Mouse (Mus musculus): ENCODE results near the gene Lrrc20.
A peak's percentile ranks its signal among the peaks of the same experiment; 100 is the strongest.
"Not testable (repeated sequence)": the region's sequence is repeated elsewhere in the genome, so short reads cannot be mapped to it uniquely, and the experiment has no call there.

The Lrrc20 gene

GRCm38 (mm10) chr10:61587241-61587849, 111.7 kb downstream of the Lrrc20 start:
- DNase-seq: no peak

DNA sequence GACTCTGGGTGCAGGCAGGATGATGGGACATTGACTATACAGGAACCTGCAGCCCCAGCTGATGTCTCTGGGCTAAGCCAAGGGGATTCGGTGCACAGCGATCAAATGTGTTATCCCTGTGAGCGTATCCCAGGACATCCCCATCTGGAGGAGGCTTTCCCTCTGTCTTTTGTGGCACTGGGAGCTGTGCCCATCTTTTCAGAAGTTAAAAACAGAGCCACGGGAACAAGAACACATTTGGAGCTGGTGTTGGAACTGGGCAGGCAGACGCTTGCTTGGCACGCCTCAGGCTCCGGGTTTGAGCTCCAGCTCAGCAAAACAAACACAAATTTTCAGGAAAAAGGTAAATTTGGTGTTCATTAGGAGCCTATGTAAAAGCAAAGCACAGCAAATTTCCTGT, 122.4 kb downstream of the Lrrc20 start:
- DNase-seq: no peak

- no peak for DNase-seq
These were observed 124.0 kb downstream of the Lrrc20 start for GRCm38 (mm10) chr10:61599556-61600114.

GRCm38 (mm10) chr10:61602283-61603033, 126.9 kb downstream of the Lrrc20 start:
- DNase-seq: peak; percentile 83

DNA sequence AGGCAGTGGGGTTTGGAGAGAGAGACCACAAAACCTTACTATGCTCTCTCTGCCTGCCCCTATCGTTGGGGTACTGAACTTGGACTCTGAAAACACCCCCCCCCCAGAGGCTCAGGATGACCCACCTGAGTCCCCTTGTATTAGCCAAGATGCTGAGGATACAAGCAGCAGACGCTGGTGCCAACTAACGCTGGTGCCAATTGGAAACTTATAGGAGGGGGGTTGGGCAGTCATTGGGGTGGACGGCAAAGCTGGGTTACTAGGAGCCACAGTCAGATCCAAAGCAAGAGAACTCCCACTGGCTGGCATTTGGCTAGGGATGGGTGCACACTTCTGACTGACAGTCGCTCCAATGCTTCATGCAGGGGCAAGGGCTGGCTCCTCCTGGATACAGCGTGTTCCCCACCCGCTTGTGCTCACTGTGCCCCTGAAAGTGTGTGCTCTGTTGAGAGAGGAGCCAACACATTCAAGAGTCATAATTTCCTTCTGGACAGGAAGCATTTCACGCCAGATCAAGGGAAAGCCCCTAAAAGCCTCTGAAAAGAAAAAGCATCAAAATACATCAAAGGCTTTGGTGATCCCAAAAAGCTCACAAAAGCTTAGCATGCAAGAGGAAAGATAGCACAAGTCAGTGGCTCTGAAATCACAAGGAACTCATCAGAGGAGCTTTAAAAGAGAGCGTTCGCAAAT, 128.9 kb downstream of the Lrrc20 start:
- DNase-seq: no peak

DNA sequence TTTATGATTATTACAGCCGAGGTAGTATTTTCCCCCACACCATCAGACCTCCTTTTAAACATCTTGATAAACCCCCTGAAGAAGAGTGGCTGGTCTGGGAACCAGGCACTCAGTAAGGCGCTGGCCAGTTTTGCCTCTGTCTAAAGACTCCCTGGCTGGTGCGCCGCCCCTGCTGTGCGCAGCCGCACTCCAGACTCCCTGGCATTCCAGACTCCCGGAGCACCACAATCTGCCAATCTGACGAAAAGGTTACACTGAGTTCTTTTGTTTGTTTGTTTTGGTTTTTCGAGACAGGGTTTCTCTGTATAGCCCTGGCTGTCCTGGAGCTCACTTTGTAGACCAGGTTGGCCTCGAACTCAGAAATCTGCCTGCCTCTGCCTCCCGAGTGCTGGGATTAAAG, 129.8 kb downstream of the Lrrc20 start:
- DNase-seq: not testable (repeated sequence)

GRCm38 (mm10) chr10:61605851-61606250, 130.2 kb downstream of the Lrrc20 start:
- peak; percentile 73 for DNase-seq

- no peak for DNase-seq
These were observed 132.6 kb downstream of the Lrrc20 start for GRCm38 (mm10) chr10:61608233-61608632.

- peak; percentile 80 for DNase-seq
These were observed 135.1 kb downstream of the Lrrc20 start for GRCm38 (mm10) chr10:61610650-61611235.

DNA sequence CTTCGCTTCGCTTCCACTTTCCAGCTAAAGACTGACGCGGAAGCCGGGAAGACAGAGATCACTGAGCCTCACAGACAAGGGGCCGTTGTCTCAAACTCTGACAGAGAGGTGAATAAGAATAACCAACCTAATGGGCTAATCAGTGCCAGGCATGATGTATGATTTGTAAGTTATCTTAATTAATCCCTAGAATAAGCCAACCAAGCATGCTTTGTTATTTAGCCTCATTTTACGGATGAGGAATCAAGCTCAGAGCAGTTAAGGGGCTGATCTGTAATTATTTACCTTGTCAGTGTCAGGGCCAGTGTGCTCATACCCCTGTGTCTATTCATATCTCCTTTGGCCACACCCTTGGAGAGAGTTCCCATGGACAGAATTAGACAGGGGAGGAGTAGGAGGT, 138.7 kb downstream of the Lrrc20 start:
- DNase-seq: no peak

DNA sequence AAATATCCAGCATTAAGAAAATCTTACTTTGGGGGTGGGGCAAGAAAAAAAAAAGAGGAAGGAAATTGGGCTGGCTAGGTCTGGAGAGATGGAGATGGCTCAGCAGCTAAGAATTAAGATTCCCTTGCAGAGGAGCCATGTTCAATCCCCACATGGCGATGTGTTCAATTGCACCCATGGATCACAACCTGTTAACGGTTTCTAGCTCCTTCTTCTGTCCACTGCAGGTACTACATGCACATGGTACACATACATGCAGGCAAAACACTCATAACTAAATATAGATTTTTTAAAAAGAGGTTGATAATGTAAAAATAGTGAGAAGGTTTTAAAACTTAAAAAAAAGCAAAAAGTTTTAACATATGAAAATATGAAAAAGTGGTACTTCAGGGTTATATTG, 142.9 kb downstream of the Lrrc20 start:
- DNase-seq: no peak

- no peak for DNase-seq
These were observed 146.1 kb downstream of the Lrrc20 start for GRCm38 (mm10) chr10:61621681-61622080.

GRCm38 (mm10) chr10:61623874-61624273, 148.3 kb downstream of the Lrrc20 start:
- DNase-seq: not testable (repeated sequence)

GRCm38 (mm10) chr10:61624771-61625170, 149.2 kb downstream of the Lrrc20 start:
- no peak for DNase-seq

DNA sequence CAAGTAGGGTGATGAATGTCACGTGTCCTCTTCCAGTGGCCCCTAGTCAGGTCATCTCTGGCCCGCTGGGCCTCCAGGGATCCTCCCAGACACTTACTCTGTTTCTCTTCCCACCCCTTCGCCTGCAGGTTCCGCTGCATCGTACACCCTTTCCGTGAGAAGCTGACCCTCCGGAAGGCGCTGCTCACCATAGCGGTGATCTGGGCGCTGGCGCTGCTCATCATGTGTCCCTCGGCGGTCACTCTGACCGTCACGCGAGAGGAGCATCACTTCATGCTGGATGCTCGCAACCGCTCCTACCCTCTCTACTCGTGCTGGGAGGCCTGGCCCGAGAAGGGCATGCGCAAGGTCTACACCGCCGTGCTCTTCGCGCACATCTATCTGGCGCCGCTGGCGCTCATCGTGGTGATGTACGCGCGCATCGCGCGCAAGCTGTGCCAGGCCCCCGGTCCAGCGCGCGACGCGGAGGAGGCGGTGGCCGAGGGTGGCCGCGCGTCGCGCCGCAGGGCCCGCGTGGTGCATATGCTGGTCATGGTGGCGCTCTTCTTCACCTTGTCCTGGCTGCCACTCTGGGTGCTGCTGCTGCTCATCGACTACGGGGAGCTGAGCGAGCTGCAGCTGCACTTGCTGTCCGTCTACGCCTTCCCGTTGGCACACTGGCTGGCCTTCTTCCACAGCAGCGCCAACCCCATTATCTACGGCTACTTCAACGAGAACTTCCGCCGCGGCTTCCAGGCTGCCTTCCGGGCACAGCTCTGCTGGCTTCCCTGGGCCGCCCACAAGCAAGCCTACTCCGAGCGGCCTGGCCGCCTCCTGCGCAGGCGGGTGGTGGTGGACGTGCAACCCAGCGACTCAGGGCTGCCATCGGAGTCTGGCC, 150.0 kb downstream of the Lrrc20 start:
- peak; percentile 49 for DNase-seq

DNA sequence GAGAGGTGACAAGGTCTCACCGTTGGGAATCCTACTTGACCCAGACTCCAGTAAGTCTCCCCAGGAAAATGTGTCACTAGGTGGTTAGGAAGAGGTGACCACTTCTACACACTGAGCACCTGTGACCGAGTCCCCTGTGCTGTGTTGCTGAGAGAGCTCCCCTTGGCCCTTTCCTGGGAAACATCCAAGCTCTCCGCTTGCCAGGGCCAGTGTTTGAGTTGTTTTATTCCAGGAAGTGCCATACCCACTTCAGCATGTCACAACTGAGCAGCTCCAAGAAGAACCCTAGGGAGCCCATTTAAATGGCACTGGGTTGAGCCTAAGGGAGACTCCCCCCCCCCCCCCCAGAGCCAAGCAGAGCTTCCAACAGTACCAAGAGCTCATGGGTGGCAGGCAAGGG, 150.9 kb downstream of the Lrrc20 start:
- DNase-seq: peak; percentile 65

DNA sequence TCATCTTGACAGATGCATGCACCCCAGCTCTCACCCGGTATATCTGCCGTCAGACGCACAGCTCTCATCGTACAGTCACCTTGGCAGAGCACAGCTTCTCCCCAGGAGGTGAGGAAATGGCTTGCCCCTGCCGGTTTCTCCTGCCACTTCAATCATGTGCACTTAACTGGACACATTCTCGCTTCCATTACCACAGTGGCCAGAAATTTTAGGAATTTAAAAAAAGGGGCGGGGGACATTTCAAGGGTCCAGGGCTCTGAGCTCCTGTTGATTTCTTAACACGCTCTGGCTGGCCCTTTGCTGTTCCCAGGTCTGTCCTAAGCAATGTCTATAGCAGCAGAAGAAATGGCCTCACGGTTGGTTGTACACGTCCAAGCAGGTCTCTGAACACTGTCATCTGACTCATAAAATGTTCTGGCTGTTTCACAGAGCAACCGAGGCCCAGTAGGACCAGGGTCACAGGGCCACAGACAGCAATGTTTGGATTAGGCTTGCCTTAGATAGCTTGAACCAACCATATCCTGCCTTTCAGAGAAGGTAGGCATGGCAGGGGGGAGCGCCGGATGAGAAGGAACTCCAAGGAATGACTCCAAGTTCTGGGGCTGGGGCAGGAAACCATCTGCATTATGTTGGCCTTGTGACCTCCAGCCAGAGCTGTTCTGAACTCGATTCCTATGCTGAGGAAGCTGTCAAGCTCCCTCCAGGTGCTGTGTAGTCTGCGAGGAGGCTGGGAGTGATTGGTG, 151.8 kb downstream of the Lrrc20 start:
- DNase-seq: peak; percentile 40

DNA sequence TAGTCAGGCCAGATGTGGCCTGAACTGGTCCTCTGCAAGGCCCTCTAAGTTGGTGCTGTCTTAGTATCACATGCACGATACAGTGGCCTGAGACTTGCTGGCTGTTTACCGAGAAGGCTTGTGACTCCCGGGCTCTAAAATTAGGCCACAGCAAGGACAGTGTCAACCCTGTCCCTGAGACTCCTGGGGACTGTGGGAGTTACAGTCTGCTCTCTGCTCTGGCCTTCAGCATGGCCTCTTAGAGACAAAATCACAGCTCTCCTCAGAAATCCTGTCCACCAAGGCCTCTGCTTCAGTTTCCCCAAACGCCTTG, 152.3 kb downstream of the Lrrc20 start:
- DNase-seq: no peak
